Mouse (Mus musculus) brain, embryonic 18.5 days (tissue): ENCODE data around the gene Ugt1a8.

Experiments
- DNase-seq: peaks from one replicate; pipeline ENCODE4 v3.0.0-alpha.2; 2012; ENCODE audit warnings: low read depth, low spot score

Gene Ugt1a8

DNA sequence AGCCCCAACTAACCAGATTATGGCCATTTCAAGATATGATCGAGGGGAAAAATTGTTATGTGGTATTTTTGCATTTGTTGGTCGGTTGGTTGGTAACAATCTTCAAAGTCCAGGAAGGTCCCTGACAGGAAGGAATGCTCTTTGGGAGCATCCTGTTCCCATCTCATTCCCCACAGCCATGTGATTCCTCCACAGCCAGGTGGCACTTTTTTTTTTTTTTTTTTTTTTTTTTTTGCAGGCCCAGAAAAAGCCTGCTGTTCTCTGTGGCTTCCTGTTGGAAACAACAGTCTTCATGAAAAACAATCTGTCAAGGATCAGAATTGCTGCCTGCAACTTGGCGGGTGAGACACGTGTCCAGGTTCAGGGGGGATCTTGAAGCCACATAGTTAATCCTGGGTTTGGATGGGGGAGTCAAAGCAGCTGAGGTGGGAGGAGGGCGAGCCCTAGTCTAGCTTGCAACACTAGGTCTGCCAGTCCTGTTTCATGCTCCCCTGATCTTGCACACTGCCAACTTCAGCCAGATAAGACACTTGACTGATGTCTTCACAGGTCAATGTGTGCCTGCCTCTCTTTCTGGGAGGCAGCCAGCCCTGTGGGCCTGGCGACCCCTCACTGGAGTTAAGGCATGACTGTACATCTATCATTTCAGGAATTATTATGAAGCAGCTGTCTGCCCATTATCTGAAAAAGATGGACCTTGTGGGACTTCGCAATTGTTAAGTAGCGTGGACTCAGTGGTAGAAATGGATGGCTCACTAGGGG is 171.4 kb downstream of the Ugt1a8 start:
- no peak for DNase-seq

DNA sequence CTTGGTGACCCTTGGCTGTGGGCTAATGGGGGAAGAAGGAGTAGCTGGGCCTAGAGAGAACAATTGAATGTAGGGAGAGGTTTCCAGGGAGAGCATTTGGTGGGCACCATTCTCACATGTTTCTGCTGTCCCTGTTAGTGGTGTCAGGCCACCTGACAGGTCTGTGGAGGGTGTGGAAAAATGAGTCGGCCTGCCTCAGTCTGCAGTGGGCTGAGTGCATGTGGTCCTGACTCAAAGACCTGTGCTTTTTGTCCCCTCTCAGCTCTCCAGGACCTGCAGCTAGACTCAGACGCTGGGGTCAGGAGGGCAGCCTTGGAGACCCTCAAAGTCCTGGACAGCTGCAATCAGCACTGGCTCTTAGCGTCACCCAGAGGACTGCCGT is 172.0 kb downstream of the Ugt1a8 start:
- no peak for DNase-seq

DNA sequence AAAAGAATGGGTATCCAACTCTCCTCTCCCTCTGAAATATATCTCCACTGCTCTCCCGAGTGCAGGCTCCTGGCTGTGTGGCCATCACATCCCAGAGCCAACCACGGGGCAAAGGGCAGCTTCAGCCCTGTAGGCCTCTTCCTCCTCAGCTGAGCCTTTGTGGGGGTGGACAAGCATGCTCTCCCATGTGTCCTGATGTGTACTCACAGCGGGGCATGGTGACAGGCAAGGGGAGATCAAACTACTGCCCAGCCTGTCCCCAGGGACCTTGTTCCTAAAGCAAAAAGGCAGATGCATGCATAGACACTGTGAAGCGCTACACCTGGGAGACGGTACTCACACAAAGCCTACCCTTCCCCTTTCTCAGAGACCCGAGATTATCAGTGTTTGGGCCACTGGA is 172.5 kb downstream of the Ugt1a8 start:
- no peak for DNase-seq

DNA sequence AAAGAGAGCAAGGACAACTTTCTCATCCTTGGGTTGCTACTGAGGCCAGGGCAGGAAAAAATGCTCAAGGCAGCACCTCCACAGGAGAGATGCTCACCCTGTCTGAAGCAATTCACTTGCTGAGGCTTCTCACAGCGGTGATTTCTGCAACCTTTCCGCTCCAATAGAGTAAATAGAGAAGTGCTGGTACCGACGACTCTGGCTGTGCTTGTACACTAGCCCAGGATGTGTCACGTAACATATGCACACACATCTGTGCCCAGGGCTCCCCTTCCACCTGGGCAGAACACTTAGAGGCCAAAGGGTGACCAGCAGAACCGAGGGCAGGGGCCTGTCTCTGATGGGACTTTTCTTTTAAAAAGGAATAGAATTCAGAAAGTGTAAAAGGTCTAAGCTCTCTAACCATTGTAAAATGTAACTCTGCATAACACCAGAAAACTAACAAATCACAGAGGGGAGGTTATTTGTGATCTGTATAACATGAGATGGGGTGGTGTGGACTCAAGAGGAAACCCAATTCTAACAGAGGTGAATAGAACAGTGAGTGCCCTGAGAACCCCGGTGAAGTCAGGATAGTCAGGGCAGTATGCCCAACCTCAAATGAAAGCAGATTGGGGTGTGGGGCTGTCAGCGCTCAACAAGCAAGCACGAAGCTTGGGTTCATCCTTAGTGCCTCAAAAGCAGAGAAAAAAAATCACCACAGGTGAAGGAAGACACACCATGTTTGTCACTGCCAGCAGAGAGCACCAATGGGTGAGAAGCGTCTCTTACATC is 173.2 kb downstream of the Ugt1a8 start:
- DNase-seq = no peak

DNA sequence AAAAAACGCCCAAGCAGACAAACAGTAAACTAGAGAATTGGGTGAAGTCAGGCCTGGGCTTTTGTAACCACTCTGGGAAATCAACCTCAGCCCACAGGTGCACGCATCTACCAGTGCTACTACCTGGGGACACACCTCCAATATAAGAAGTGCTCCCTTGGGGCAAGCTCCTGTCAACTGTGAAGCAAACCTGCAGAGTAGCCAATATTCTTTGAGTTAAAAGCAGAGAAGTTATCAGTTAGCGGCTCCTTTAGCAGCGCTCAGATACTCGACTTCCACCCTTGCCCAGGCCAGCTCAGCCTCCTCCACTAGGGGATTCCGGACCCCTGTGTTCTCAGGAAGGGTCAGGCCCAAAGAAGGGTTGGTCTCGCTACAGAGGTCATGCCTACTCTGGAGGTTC is 174.1 kb downstream of the Ugt1a8 start:
- no peak for DNase-seq

DNA sequence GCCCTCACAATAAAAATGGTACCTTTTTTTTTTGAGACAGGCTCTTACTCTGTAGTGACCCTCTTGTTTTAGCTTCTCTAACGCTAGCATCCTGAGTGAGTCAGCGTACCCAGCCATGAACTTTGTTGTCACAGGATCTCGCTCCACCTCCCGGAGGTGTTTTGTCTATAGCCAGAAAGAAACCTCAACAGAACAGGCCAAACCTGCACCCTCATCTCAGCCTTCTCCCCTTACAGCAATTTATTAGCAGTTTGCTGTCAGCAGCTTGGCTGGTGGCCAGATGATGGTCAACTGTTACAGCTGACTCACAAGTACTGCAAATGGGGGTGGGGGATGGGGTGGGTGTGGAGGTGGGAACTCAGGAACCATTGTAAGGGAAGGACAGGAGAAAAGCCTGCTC is 174.6 kb downstream of the Ugt1a8 start:
- DNase-seq = no peak

DNA sequence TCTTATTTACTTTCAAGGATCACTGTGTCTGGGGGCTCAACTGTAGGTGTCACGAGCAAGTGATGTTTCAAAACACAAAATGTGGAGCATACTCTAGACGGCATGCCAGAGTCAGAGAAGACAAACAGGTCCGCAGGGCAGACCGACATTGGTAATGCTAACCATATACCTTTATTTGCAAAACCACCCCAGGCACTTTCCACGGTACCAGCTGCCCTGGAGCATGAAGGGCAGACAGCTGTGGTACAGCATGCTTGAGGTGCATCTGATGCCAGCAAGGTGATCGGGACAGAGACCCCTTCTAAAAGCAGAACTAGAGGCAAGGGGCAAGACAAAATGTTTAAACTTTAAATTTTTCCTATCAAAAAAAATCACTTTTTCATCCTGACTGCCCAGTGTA is 175.3 kb downstream of the Ugt1a8 start:
- DNase-seq = no peak

DNA sequence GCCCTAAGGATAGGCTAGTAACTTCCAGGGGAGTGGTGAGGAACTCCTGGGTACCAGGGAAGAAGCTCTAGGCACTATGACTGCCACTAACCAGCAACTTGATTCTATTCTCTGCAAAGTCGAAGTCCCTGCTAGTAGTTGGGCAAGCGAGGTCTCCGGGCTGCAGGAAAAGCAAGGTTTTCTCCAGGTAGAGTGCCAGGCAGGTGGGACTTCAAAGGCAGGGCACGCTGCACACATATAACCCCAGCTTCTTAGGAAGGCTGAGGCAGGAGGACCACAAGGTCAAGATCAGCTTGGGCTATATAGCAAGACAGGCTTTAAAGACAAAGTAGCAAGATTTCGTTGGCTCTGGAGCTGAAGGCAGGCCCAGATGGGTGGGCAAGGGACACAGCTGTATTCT is 176.2 kb downstream of the Ugt1a8 start:
- DNase-seq = no peak

DNA sequence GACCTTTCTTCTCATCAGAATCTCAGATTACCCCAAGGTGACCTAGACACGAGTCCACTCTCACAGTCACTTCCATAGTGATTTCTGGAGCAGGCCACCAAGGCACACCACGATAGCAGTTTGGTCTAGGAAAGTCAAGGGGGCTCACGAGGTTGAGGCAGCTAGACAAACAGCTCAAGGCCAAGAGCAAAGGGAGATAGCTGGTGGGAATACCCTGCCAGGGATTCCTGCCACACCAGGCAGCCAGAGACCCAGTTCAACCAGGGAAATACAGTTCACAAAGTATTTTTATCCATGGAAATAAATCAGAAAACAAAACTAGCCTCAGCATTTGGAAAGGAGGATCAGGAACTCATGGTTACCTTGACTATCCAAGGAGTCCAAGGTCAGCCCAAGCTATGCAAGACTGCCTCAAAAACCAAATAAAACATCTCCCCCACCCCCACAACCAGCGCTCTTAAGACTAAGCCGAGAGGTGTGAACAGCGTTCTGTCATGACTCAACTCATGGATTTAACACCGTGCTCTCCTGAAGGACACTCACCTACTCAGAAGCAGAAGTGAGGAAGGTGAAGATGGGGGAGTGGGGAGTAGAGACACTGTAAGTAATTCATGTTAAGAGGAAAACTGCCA is 176.7 kb downstream of the Ugt1a8 start:
- DNase-seq = no peak

DNA sequence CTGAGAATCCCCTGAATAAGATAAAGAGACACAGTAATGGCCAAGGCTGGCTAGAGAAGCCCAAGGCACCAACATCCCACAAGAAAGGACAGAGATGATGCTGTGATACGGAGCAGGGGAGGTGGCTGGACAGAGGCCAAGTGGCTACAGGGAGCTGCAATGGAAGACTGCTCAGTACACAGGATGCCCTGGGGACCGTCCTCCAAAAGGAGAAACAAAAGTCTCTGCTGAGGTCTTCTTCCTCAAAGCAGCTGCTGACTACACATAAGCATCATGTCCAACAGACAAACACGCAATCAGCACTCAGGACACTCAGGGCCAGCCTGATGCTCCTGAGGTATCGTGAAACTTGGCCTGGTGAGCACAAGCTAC is 177.2 kb downstream of the Ugt1a8 start:
- DNase-seq = no peak

DNA sequence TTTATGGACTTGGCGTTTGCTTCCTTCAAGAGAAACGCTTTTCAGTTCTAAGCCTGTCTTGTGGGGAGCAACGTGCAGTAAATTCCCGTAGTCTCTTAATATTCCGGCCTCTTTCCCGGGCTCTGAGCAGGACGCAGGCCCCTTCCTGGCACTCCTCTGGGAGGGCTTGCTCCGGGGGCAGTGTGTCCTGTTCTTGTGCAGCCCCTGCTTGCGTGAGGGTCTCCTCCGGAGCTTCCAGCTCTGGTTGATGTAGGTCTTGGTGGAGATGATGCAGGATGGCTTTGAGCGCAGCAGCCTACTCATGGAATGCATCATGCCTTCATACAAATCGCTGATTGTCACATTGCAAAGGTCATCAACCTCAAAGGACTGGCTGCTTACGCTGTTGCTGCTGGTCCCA is 178.5 kb downstream of the Ugt1a8 start:
- no peak for DNase-seq

DNA sequence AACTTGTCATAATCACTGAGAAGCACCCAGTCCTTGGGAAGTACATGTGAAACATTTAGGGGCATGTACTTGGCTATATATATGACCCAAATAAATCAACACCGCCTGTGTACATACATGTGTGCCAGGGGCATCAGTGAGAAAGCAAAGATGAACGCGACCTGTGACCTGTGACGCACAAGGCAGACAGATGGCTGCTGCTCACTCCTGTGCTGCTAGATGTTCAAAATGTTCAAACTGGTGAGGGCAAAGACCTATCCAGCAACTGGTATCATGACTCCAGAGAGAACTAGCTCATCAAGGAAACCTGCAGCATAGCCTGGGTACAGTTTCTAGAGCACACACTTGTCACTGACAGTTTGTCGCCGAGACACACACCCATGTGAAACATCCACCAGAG is 179.9 kb downstream of the Ugt1a8 start:
- DNase-seq = no peak

DNA sequence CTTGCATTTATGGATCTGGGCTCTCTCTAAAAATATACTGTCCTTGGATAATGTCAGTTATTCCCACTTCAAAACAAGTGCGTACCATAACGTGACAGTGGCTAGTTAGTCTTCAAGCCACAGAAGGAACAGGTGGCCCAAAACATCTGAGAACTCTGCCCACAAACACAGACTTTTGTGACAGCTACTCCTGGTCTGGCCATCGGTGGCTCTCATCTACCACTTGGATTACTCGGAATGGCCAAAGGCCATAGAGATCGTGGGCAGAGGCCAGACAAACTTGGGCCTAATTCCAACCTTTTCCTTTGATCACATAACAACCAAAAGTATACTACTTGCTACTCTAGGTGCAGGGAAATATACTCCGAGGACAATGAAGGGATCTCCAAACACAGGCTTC is 180.5 kb downstream of the Ugt1a8 start:
- DNase-seq = no peak
